Mouse (Mus musculus) hindbrain, embryonic 11.5 days (tissue): ENCODE results near the gene Slc12a8. TPM values are rescaled to one million over a fixed set of nuclear protein-coding genes. Genes with fewer than 3 reads are reported as not detected.

Experiments
- ATAC-seq: fragments of 200-750 bp; cut with Nextera tagmentation; 2 replicates; pipeline ENCODE4 v1.8.0; 2017; ENCODE audit warnings: mild to moderate bottlenecking, moderate TSS enrichment, moderate library complexity; ENCODE audit not compliant: low FRiP score
- DNase-seq: peaks from one replicate; pipeline ENCODE4 v3.0.0-alpha.2; 2015; ENCODE audit warnings: low spot score
- H3K27ac ChIP-seq: fragments of 300-500 bp; sonication (generic); 2 replicates; pipeline ENCODE4 v1.5.1; 2014; ENCODE audit warnings: mild to moderate bottlenecking, low read depth, low read length
- H3K27me3 ChIP-seq: fragments of 300-500 bp; sonication (generic); 2 replicates; pipeline ENCODE4 v1.6.1; 2014; ENCODE audit warnings: mild to moderate bottlenecking, low read length, moderate library complexity, mixed read lengths; ENCODE audit not compliant: control insufficient read depth, insufficient read depth
- H3K36me3 ChIP-seq: fragments of 300-500 bp; sonication (generic); 2 replicates; pipeline ENCODE4 v1.6.1; 2014; ENCODE audit warnings: mild to moderate bottlenecking, low read length, moderate library complexity, mixed read lengths; ENCODE audit not compliant: control insufficient read depth, insufficient read depth
- H3K4me1 ChIP-seq: fragments of 300-500 bp; sonication (generic); replicated peaks from 2 replicates; pipeline ENCODE4 v1.6.1; 2014; ENCODE audit warnings: low read length, mixed read lengths; ENCODE audit not compliant: control insufficient read depth, insufficient read depth
- H3K4me2 ChIP-seq: fragments of 300-500 bp; sonication (generic); replicated peaks from 2 replicates; pipeline ENCODE4 v1.6.1; 2014; ENCODE audit warnings: mild to moderate bottlenecking, low read depth, low read length
- H3K4me3 ChIP-seq: fragments of 300-500 bp; sonication (generic); 2 replicates; pipeline ENCODE4 v1.5.1; 2014; ENCODE audit warnings: low read depth, low read length
- H3K9ac ChIP-seq: fragments of 300-500 bp; sonication (generic); 2 replicates; pipeline ENCODE4 v1.6.1; 2014; ENCODE audit warnings: low read depth, low read length
- H3K9me3 ChIP-seq: fragments of 300-500 bp; sonication (generic); 2 replicates; pipeline ENCODE4 v1.6.1; 2016; ENCODE audit warnings: low read length; ENCODE audit not compliant: control insufficient read depth
- WGBS: fragments of 180-500 bp; shearing (Covaris S2); extraction: QIAGEN DNeasy Blood & Tissue Kit; methylation state at CpG from one replicate; pipeline ENCODE4 v1.1.7; 2014; 5-methylcytosine and 5-hydroxymethylcytosine counted together
- polyA plus RNA-seq: library from polyadenylated mRNA; unstranded; fragments of >200 nt; fragmentation: Nextera tagmentation; extraction: Ambion mirVana; gene quantifications from 2 replicates; pipeline ENCODE4 v1.2.1, GENCODE M21; 2014

The Slc12a8 gene
- polyA plus RNA-seq, 1 experiment from 2014 or later, result 1.2 TPM

- H3K9ac ChIP-seq, result no peak overlapping the region
- no peaks in the 10 kb centered on the region for H3K27me3 ChIP-seq
- H3K4me2 ChIP-seq, result no peak overlapping the region
- H3K9me3 ChIP-seq, result no peaks in the 10 kb centered on the region
- H3K4me3 ChIP-seq, result no peak overlapping the region
- H3K36me3 ChIP-seq, result no peaks in the 10 kb centered on the region
- ATAC-seq (no peak), DNase-seq (no peak)
- peaks cover 17% of the 10 kb centered on the region for H3K4me1 ChIP-seq
- WGBS, result 66% methylated on average over 3 of the region's 3 CpGs
- peak overlapping the region; percentile 40; the same call in 1 of the 2 replicates for H3K27ac ChIP-seq
These were observed 66.2 kb downstream of the Slc12a8 start for GRCm38 (mm10) chr16:33583333-33583732.

GRCm38 (mm10) chr16:33583881-33584454 is 66.8 kb downstream of the Slc12a8 start:
- H3K9me3 ChIP-seq, result no peaks in the 10 kb centered on the region
- peak overlapping the region; percentile 40 for H3K9ac ChIP-seq
- H3K36me3 ChIP-seq, result no peaks in the 10 kb centered on the region
- H3K27me3 ChIP-seq, result no peaks in the 10 kb centered on the region
- peak; percentile 45 for DNase-seq
- peaks cover 17% of the 10 kb centered on the region for H3K4me1 ChIP-seq
- peak overlapping the region; percentile 12; the same call in 1 of the 2 replicates for H3K4me2 ChIP-seq
- H3K4me3 ChIP-seq, result no peak overlapping the region
- peak overlapping the region; percentile 73 for H3K27ac ChIP-seq
- ATAC-seq, result peak; percentile 55
- WGBS, result 26% methylated on average over 19 of the region's 19 CpGs

GRCm38 (mm10) chr16:33584455-33585082 is 67.4 kb downstream of the Slc12a8 start:
- Histone ChIP-seq H3K4me2 (peak overlapping the region; percentile 12; the same call in 1 of the 2 replicates), H3K9me3 (no peaks in the 10 kb centered on the region), H3K4me3 (no peak overlapping the region), H3K27ac (peak overlapping the region; percentile 73), H3K36me3 (no peaks in the 10 kb centered on the region), H3K27me3 (no peaks in the 10 kb centered on the region), H3K4me1 (peaks cover 17% of the 10 kb centered on the region), H3K9ac (peak overlapping the region; percentile 40)
- ATAC-seq, result peak; percentile 61; the same call in 1 of the 2 replicates
- WGBS, result 22% methylated on average over 13 of the region's 13 CpGs
- peak; percentile 69 for DNase-seq

- H3K4me2 ChIP-seq, result no peak overlapping the region
- peak overlapping the region; percentile 73 for H3K27ac ChIP-seq
- no peaks in the 10 kb centered on the region for H3K36me3 ChIP-seq
- 26% methylated on average over 4 of the region's 4 CpGs for WGBS
- no peaks in the 10 kb centered on the region for H3K9me3 ChIP-seq
- H3K27me3 ChIP-seq, result no peaks in the 10 kb centered on the region
- no peak overlapping the region for H3K9ac ChIP-seq
- peaks cover 17% of the 10 kb centered on the region for H3K4me1 ChIP-seq
- ATAC-seq (peak; percentile 15; the same call in 1 of the 2 replicates), DNase-seq (no peak)
- H3K4me3 ChIP-seq, result no peak overlapping the region
These were observed 67.9 kb downstream of the Slc12a8 start for GRCm38 (mm10) chr16:33585083-33585460.

- Histone ChIP-seq H3K36me3 (no peaks in the 10 kb centered on the region), H3K27ac (no peak overlapping the region), H3K27me3 (no peaks in the 10 kb centered on the region), H3K4me1 (peaks cover 12% of the 10 kb centered on the region), H3K4me2 (no peak overlapping the region), H3K9me3 (no peaks in the 10 kb centered on the region), H3K9ac (no peak overlapping the region), H3K4me3 (no peak overlapping the region)
- no peak for DNase-seq
- 81% methylated on average over 16 of the region's 16 CpGs for WGBS
- no peak for ATAC-seq
These were observed 70.4 kb downstream of the Slc12a8 start for GRCm38 (mm10) chr16:33587283-33588127.

GRCm38 (mm10) chr16:33588845-33589244 is 71.7 kb downstream of the Slc12a8 start:
- Histone ChIP-seq H3K4me1 (peaks cover 12% of the 10 kb centered on the region), H3K4me3 (no peak overlapping the region), H3K36me3 (no peaks in the 10 kb centered on the region), H3K9ac (no peak overlapping the region), H3K9me3 (no peaks in the 10 kb centered on the region), H3K27me3 (no peaks in the 10 kb centered on the region), H3K27ac (no peak overlapping the region), H3K4me2 (no peak overlapping the region)
- ATAC-seq, result no peak
- 75% methylated on average over 2 of the region's 2 CpGs for WGBS
- no peak for DNase-seq

GRCm38 (mm10) chr16:33590438-33590837 is 73.3 kb downstream of the Slc12a8 start:
- no peaks in the 10 kb centered on the region for H3K9me3 ChIP-seq
- H3K27me3 ChIP-seq, result no peaks in the 10 kb centered on the region
- H3K4me2 ChIP-seq, result no peak overlapping the region
- no peak overlapping the region for H3K4me3 ChIP-seq
- no peaks in the 10 kb centered on the region for H3K36me3 ChIP-seq
- H3K27ac ChIP-seq, result no peak overlapping the region
- H3K9ac ChIP-seq, result no peak overlapping the region
- ATAC-seq (no peak), DNase-seq (no peak)
- WGBS, result 88% methylated on average over 3 of the region's 3 CpGs
- H3K4me1 ChIP-seq, result no peaks in the 10 kb centered on the region

- DNase-seq (no peak), ATAC-seq (no peak)
- 76% methylated on average over 10 of the region's 10 CpGs for WGBS
- Histone ChIP-seq H3K9ac (no peak overlapping the region), H3K4me2 (no peak overlapping the region), H3K9me3 (no peaks in the 10 kb centered on the region), H3K27ac (no peak overlapping the region), H3K4me1 (no peaks in the 10 kb centered on the region), H3K36me3 (no peaks in the 10 kb centered on the region), H3K27me3 (no peaks in the 10 kb centered on the region), H3K4me3 (no peak overlapping the region)
These were observed 74.4 kb downstream of the Slc12a8 start for GRCm38 (mm10) chr16:33591390-33592067.
